Mouse (Mus musculus) small intestine, adult 2 months (tissue): Measurements from ENCODE around the gene Bmpr1b. TPM values are rescaled to one million over a fixed set of nuclear protein-coding genes. Genes with fewer than 3 reads are reported as not detected.

Source experiments
- H3K27ac ChIP-seq: fragments of 200-500 bp; 2 replicates; pipeline ENCODE4 v1.5.1; 2012; ENCODE audit warnings: low read depth, low read length, control low read depth, inconsistent platforms; ENCODE audit not compliant: insufficient read depth
- H3K27me3 ChIP-seq: fragments of 200-500 bp; 2 replicates; pipeline ENCODE4 v1.6.1; 2012; ENCODE audit warnings: mild to moderate bottlenecking, moderate library complexity, low read length, inconsistent platforms; ENCODE audit not compliant: control insufficient read depth, insufficient read depth
- H3K36me3 ChIP-seq: fragments of 200-500 bp; 2 replicates; pipeline ENCODE4 v1.6.1; 2012; ENCODE audit warnings: mild to moderate bottlenecking, low read length, control low read depth, inconsistent platforms; ENCODE audit not compliant: control insufficient read depth, insufficient read depth
- H3K4me1 ChIP-seq: fragments of 200-500 bp; 2 replicates; pipeline ENCODE4 v1.6.1; 2012; ENCODE audit warnings: low read length, inconsistent platforms, mixed read lengths; ENCODE audit not compliant: control insufficient read depth, insufficient read depth, insufficient read length
- H3K4me3 ChIP-seq: fragments of 200-500 bp; 2 replicates; pipeline ENCODE4 v1.5.1; 2012; ENCODE audit warnings: low read depth, mild to moderate bottlenecking, control low read depth, inconsistent platforms, low read length, moderate library complexity
- CTCF ChIP-seq: fragments of 200-500 bp; IDR thresholded peaks from 2 replicates; pipeline ENCODE4 v1.5.1; 2012; ENCODE audit warnings: low read depth, mild to moderate bottlenecking, control low read depth, inconsistent platforms, low read length, moderate library complexity, mixed read lengths; ENCODE audit not compliant: insufficient replicate concordance, insufficient read length; ENCODE audit errors: extremely low read depth
- POLR2A ChIP-seq: fragments of 200-500 bp; IDR thresholded peaks from 2 replicates; pipeline ENCODE4 v1.6.1; 2012; ENCODE audit warnings: low read depth, mild to moderate bottlenecking, control low read depth, inconsistent platforms, low read length, moderate library complexity
- WGBS: fragments of 180-500 bp; shearing (Covaris S2); methylation state at CpG from one replicate; pipeline ENCODE4 v1.1.7; 2018; 5-methylcytosine and 5-hydroxymethylcytosine counted together
- polyA plus RNA-seq: library from polyadenylated mRNA; depleted of rRNA; stranded (reverse); fragments of >200 nt; gene quantifications from 2 replicates; pipeline ENCODE4 v1.2.3, GENCODE M21; 2012

Bmpr1b gene
- polyA plus RNA-seq, 1 experiment, result not detected

- no peak for TF ChIP-seq CTCF
- no peak for TF ChIP-seq POLR2A
- no peaks in the 10 kb centered on the region for H3K4me1 ChIP-seq
- no peaks in the 10 kb centered on the region; the same call in 1 of the 2 replicates for H3K27me3 ChIP-seq
- 79% methylated on average over 5 of the region's 5 CpGs for WGBS
- no peak overlapping the region for H3K27ac ChIP-seq
- no peaks in the 10 kb centered on the region for H3K36me3 ChIP-seq
- H3K4me3 ChIP-seq, result no peak overlapping the region
Measured at GRCm38 (mm10) chr3:142151980-142152379, 17.2 kb downstream of the Bmpr1b start.

- TF ChIP-seq CTCF (no peak), POLR2A (no peak)
Measured at GRCm38 (mm10) chr3:142138796-142139195, 30.4 kb downstream of the Bmpr1b start.

DNA sequence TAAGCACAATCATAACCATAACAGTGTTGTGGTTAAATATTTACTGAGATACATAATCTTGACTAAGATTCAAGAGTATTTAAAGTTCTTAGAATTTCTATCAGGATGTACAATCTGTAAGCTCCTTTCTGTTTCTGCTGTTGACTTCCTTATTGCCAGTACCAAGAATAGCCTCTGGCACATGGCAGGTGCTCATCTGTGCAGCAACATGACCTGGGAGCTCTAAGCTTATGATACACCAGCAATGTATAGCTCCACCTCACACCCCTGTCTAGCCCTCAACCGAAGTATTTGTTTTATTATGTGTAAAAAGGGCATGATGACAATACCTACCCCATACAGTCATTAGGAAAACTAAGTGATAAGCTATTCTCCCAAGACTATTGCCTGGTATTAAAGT lies 42.8 kb downstream of the Bmpr1b start:
- Histone ChIP-seq H3K36me3 (no peaks in the 10 kb centered on the region), H3K4me3 (no peak overlapping the region), H3K27me3 (no peaks in the 10 kb centered on the region), H3K4me1 (no peaks in the 10 kb centered on the region), H3K27ac (no peak overlapping the region)
- WGBS, result 33% methylated on average over 1 of the region's 1 CpGs
- TF ChIP-seq POLR2A (no peak), CTCF (no peak)

More at GRCm38 (mm10) chr3:142138796-142139195, 30.4 kb downstream of the Bmpr1b start:
- 81% methylated on average over 5 of the region's 5 CpGs for WGBS
- H3K4me1 ChIP-seq, result no peaks in the 10 kb centered on the region
- no peaks in the 10 kb centered on the region for H3K27me3 ChIP-seq
- H3K27ac ChIP-seq, result no peak overlapping the region
- H3K36me3 ChIP-seq, result no peaks in the 10 kb centered on the region
- no peak overlapping the region for H3K4me3 ChIP-seq

GRCm38 (mm10) chr3:142125556-142125955 lies 43.7 kb downstream of the Bmpr1b start:
- 67% methylated on average over 2 of the region's 2 CpGs for WGBS
- Histone ChIP-seq H3K4me1 (no peaks in the 10 kb centered on the region), H3K27ac (no peak overlapping the region), H3K27me3 (no peaks in the 10 kb centered on the region), H3K36me3 (no peaks in the 10 kb centered on the region), H3K4me3 (no peak overlapping the region)
- TF ChIP-seq POLR2A (no peak), CTCF (no peak)

DNA sequence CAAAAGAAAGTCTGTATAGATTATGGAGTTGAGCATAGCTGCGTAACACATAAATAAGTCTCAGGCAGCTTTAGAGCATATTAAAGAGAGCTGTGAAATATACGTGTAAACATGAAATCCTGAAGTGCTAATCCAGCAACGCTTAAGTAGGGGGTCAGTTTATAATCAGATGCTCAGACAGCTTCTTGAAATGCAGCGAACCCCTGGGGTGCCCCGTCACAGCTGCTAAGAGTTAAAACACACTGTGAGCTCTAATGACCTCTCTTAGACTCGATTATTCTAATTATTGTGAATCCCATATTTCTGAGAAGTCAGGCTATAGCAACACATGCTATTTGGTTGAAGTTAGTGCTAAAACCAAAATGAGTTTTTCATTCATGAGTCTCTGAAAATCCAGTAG lies 45.0 kb downstream of the Bmpr1b start:
- Histone ChIP-seq H3K4me1 (no peaks in the 10 kb centered on the region), H3K27me3 (no peaks in the 10 kb centered on the region), H3K36me3 (no peaks in the 10 kb centered on the region), H3K27ac (no peak overlapping the region), H3K4me3 (no peak overlapping the region)
- TF ChIP-seq POLR2A (no peak), CTCF (no peak)
- 73% methylated on average over 6 of the region's 6 CpGs for WGBS

DNA sequence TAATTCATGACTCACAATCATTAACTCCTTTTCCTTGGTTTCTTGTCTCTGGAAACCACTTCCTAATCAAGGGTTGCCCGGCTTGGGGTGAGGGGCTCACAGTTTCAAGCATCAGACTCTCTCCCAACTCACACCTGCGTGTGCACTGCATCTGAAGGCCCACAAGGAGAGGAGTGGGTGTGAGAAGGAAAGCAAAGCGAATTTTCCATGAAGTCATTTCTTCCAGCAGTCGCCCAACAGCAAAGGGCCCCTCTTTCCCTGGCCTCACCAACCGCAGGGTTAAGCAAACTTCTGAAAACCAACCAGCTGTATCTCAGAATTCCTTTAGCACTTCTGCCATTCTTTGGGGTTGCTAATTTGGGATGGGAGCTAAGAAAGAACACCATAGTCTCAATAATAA lies 46.8 kb downstream of the Bmpr1b start:
- WGBS, result 86% methylated on average over 5 of the region's 5 CpGs
- no peaks in the 10 kb centered on the region for H3K27me3 ChIP-seq
- H3K4me1 ChIP-seq, result no peaks in the 10 kb centered on the region
- no peaks in the 10 kb centered on the region for H3K36me3 ChIP-seq
- no peak for TF ChIP-seq CTCF
- no peak for TF ChIP-seq POLR2A
- H3K4me3 ChIP-seq, result no peak overlapping the region
- H3K27ac ChIP-seq, result no peak overlapping the region

GRCm38 (mm10) chr3:142120795-142121194 lies 48.4 kb downstream of the Bmpr1b start:
- no peak for TF ChIP-seq CTCF
- no peak for TF ChIP-seq POLR2A
- H3K4me1 ChIP-seq, result no peaks in the 10 kb centered on the region
- H3K27me3 ChIP-seq, result no peaks in the 10 kb centered on the region
- WGBS, result 72% methylated on average over 3 of the region's 3 CpGs
- no peak overlapping the region for H3K27ac ChIP-seq
- H3K4me3 ChIP-seq, result no peak overlapping the region
- no peaks in the 10 kb centered on the region for H3K36me3 ChIP-seq

GRCm38 (mm10) chr3:142114762-142115316 lies 54.4 kb downstream of the Bmpr1b start:
- H3K4me3 ChIP-seq, result no peak overlapping the region
- H3K27ac ChIP-seq, result no peak overlapping the region
- H3K36me3 ChIP-seq, result no peaks in the 10 kb centered on the region
- no peak for TF ChIP-seq POLR2A
- no peak for TF ChIP-seq CTCF
- WGBS, result 55% methylated on average over 6 of the region's 6 CpGs
- H3K4me1 ChIP-seq, result no peaks in the 10 kb centered on the region
- H3K27me3 ChIP-seq, result no peaks in the 10 kb centered on the region
